ENCODE assay signal across 15 mouse cellular contexts in genomic region chr13:76197297-76197848, GRCm38 (mm10).
A peak's percentile ranks its signal among the peaks of the same experiment; 100 is the strongest.
DNase-seq lines count a peak whose midpoint lies in the region; ATAC-seq and TF ChIP-seq lines count a peak whose summit lies in the region.
"Had no signal": no experiment of that assay in that cellular context is flagged by ENCODE, and none has a peak within 500 bp of the region (broad histone marks: within the 10 kb centered on the region; RNA-seq: fewer than 3 reads in every experiment).

No protein-coding gene starts in this region.

- H3K4me1 ChIP-seq in lung, embryonic 14.5 days (ENCODE audit: insufficient read depth), result no peaks in the 10 kb centered on the region
- peaks cover 3% of the 10 kb centered on the region; the same call in 1 of the 2 replicates for H3K4me1 ChIP-seq in embryonic fibroblast, embryonic 13.5 days (ENCODE audit: control insufficient read depth, insufficient read depth, low read length)
- H3K4me1 ChIP-seq in stomach, embryonic 14.5 days (ENCODE audit: control insufficient read depth, insufficient read depth, low read length), result peaks cover 6% of the 10 kb centered on the region; the same call in 1 of the 2 replicates
- H3K4me1 ChIP-seq: neural tube, embryonic 12.5 days had no signal

- no peak overlapping the region for H3K9ac ChIP-seq in lung, embryonic 14.5 days
- H3K9ac ChIP-seq in stomach, embryonic 14.5 days (replicated peaks; ENCODE audit: low read depth, low read length), result no peak overlapping the region
- H3K9ac ChIP-seq: neural tube, embryonic 12.5 days had no signal

- H3K4me2 ChIP-seq in lung, embryonic 14.5 days, result no peak overlapping the region
- no peak overlapping the region for H3K4me2 ChIP-seq in stomach, embryonic 14.5 days (replicated peaks; ENCODE audit: low read depth, low read length)
- H3K4me2 ChIP-seq: neural tube, embryonic 12.5 days had no signal

- no peak overlapping the region for H3K4me3 ChIP-seq in lung, embryonic 14.5 days (ENCODE audit: low read depth, low read length)
- H3K4me3 ChIP-seq in embryonic fibroblast, embryonic 13.5 days (ENCODE audit: insufficient read depth, low read length), result no peak overlapping the region
- H3K4me3 ChIP-seq in stomach, embryonic 14.5 days (ENCODE audit: low read depth, low read length), result no peak overlapping the region
- H3K4me3 ChIP-seq: neural tube, embryonic 12.5 days had no signal

- TF ChIP-seq POLR2A in embryonic fibroblast, embryonic 13.5 days (IDR thresholded peaks at IDR 0.05; ENCODE audit: low read depth, low read length), result no peak

- WGBS in lung, embryonic 14.5 days, result 69% methylated on average over 3 of the region's 3 CpGs
- WGBS in stomach, embryonic 14.5 days, result 40% methylated on average over 3 of the region's 3 CpGs

- no peak for TF ChIP-seq CTCF in lung, embryonic 14.5 days (IDR thresholded peaks at IDR 0.05; ENCODE audit: low read depth)
- TF ChIP-seq CTCF in embryonic fibroblast, embryonic 13.5 days (IDR thresholded peaks at IDR 0.05; ENCODE audit: borderline replicate concordance, insufficient read depth, low read length), result no peak

- no peaks in the 10 kb centered on the region for H3K9me3 ChIP-seq in lung, embryonic 14.5 days (ENCODE audit: low read depth, low read length)
- H3K9me3 ChIP-seq in stomach, embryonic 14.5 days (ENCODE audit: control insufficient read depth, low read depth, low read length), result no peaks in the 10 kb centered on the region; the same call in 1 of the 2 replicates
- H3K9me3 ChIP-seq: neural tube, embryonic 12.5 days had no signal

- peak; percentile 5 for DNase-seq in lung, embryonic 14.5 days
- DNase-seq in lung, postnatal 4 days, result no peak
- DNase-seq in NIH3T3 (ENCODE audit: low read depth), result peak; percentile 7
- DNase-seq in heart, postnatal 4 days, result no peak
- no peak for DNase-seq in spleen, postnatal 10 days (ENCODE audit: low spot score in 2 of 2)
- DNase-seq: adrenal gland, postnatal 25 days; cerebellum, postnatal 25 days; kidney, adult 9 months; liver; midbrain, embryonic 14.5 days; right cerebral cortex, adult 18-20 months; thymus, adult 2 months had no signal

- no peak overlapping the region for H3K27ac ChIP-seq in lung, embryonic 14.5 days (ENCODE audit: low read depth)
- 0 out of 2 replicates have a peak overlapping the region, but pooled peaks have one; percentile 36 for H3K27ac ChIP-seq in embryonic fibroblast, embryonic 13.5 days (ENCODE audit: insufficient read depth, low read length)
- peak overlapping the region; percentile 48 for H3K27ac ChIP-seq in stomach, embryonic 14.5 days (ENCODE audit: low read length)
- H3K27ac ChIP-seq: neural tube, embryonic 12.5 days had no signal

- H3K36me3 ChIP-seq in lung, embryonic 14.5 days (ENCODE audit: insufficient read depth), result peaks cover 1% of the 10 kb centered on the region; the same call in 1 of the 2 replicates
- H3K36me3 ChIP-seq in stomach, embryonic 14.5 days (ENCODE audit: control insufficient read depth, insufficient read depth, low read length), result no peaks in the 10 kb centered on the region

- no peaks in the 10 kb centered on the region for H3K27me3 ChIP-seq in lung, embryonic 14.5 days (ENCODE audit: insufficient read depth, low read length)
- H3K27me3 ChIP-seq in stomach, embryonic 14.5 days (ENCODE audit: control insufficient read depth, insufficient read depth, low read length), result no peaks in the 10 kb centered on the region
- H3K27me3 ChIP-seq: neural tube, embryonic 12.5 days had no signal

- no peak for ATAC-seq in lung, embryonic 14.5 days (ENCODE audit: insufficient read depth)
- peak; percentile 70; the same call in 1 of the 2 replicates for ATAC-seq in stomach, embryonic 14.5 days (ENCODE audit: insufficient number of reproducible peaks, insufficient read depth, low FRiP score, low read depth)

Comparison
In these comparisons a context has a peak if more than half of its experiments do, and no peak if none do; other contexts are left out.
1. DNase-seq: peak in lung, embryonic 14.5 days (single experiment) and NIH3T3 (single experiment); none in lung, postnatal 4 days (0 of 2), heart, postnatal 4 days (single experiment) and spleen, postnatal 10 days (0 of 2).